Mouse (Mus musculus) bone marrow, adult 2 months (tissue): Measurements from ENCODE around the gene Carns1.

ENCODE experiments used
- CTCF ChIP-seq: fragments of 200-500 bp; IDR thresholded peaks from 2 replicates; pipeline ENCODE4 v1.5.1; 2011; ENCODE audit warnings: low read length, control low read depth; ENCODE audit not compliant: control insufficient read depth, insufficient read depth
- POLR2A ChIP-seq: fragments of 200-500 bp; IDR thresholded peaks from 2 replicates; pipeline ENCODE4 v1.6.1; 2011; ENCODE audit warnings: low read depth, mild to moderate bottlenecking, control low read depth, low read length, borderline replicate concordance; ENCODE audit not compliant: control insufficient read depth

- TF ChIP-seq CTCF (no peak), POLR2A (no peak)
These were observed 40.2 kb upstream of the Carns1 start for GRCm38 (mm10) chr19:4215451-4215840.
